Comparison of ENCODE assay signal across 15 mouse cellular contexts in genomic region chr1:61896048-61896447, GRCm38 (mm10).
DNase-seq lines count a peak whose midpoint lies in the region; ATAC-seq lines count a peak whose summit lies in the region.
"Had no signal": no experiment of that assay in that cellular context is flagged by ENCODE, and none has a peak within 500 bp of the region (broad histone marks: within the 10 kb centered on the region; RNA-seq: fewer than 3 reads in every experiment).

No protein-coding gene starts in this region.

- H3K27me3 ChIP-seq in forebrain, embryonic 15.5 days = no peaks in the 10 kb centered on the region
- H3K27me3 ChIP-seq: hindbrain, embryonic 13.5 days; midbrain, embryonic 12.5 days had no signal

- H3K27ac ChIP-seq in forebrain, embryonic 15.5 days (replicated peaks) = no peak overlapping the region
- H3K27ac ChIP-seq: hindbrain, embryonic 13.5 days; left cerebral cortex, adult 2 months; midbrain, embryonic 12.5 days had no signal

- H3K4me2 ChIP-seq in forebrain, embryonic 15.5 days (replicated peaks) = no peak overlapping the region
- H3K4me2 ChIP-seq: hindbrain, embryonic 13.5 days; midbrain, embryonic 12.5 days had no signal

- H3K4me1 ChIP-seq in forebrain, embryonic 15.5 days = peaks cover 4% of the 10 kb centered on the region; the same call in 1 of the 2 replicates
- H3K4me1 ChIP-seq: hindbrain, embryonic 13.5 days; midbrain, embryonic 12.5 days had no signal

- intact Hi-C loops in heart, postnatal 25 days (cut with DNase I) = no loop called here

- 64% methylated on average over 4 of the region's 4 CpGs for WGBS in forebrain, embryonic 15.5 days

- DNase-seq in heart, adult 11 months = peak; percentile 86
- DNase-seq in heart, postnatal 25 days (ENCODE audit: low spot score) = no peak
- peak; percentile 8 for DNase-seq in right cerebral cortex, postnatal 4 days
- DNase-seq in right cerebral cortex, adult 2 months (ENCODE audit: low spot score in 2 of 2) = no peak
- peak; percentile 78 to 84 for DNase-seq in cerebellum, postnatal 36 days
- no peak for DNase-seq in retina, postnatal 1 day
- no peak for DNase-seq in retina, embryonic 14.5 days (ENCODE audit: low spot score)
- DNase-seq: adrenal gland, adult 2 months; kidney, adult 18-20 months; right cerebral cortex, postnatal 25 days had no signal

- no peak overlapping the region for H3K9ac ChIP-seq in forebrain, embryonic 15.5 days (replicated peaks)
- H3K9ac ChIP-seq: hindbrain, embryonic 13.5 days; midbrain, embryonic 12.5 days had no signal

- no peaks in the 10 kb centered on the region for H3K9me3 ChIP-seq in forebrain, embryonic 15.5 days
- H3K9me3 ChIP-seq: hindbrain, embryonic 13.5 days; midbrain, embryonic 12.5 days had no signal

- no peak overlapping the region for H3K4me3 ChIP-seq in forebrain, embryonic 15.5 days
- H3K4me3 ChIP-seq: hindbrain, embryonic 13.5 days; left cerebral cortex, adult 2 months; midbrain, embryonic 12.5 days had no signal

- H3K36me3 ChIP-seq in forebrain, embryonic 15.5 days = no peaks in the 10 kb centered on the region
- H3K36me3 ChIP-seq: hindbrain, embryonic 13.5 days; midbrain, embryonic 12.5 days had no signal

- no peak for ATAC-seq in forebrain, embryonic 15.5 days (replicated peaks)
- ATAC-seq: lung, postnatal 0 days had no signal

Comparison
In these comparisons a context has a peak if more than half of its experiments do, and no peak if none do; other contexts are left out.
1. DNase-seq: peak in heart, adult 11 months (single experiment), right cerebral cortex, postnatal 4 days (single experiment) and cerebellum, postnatal 36 days (2 of 2); none in heart, postnatal 25 days (single experiment), right cerebral cortex, adult 2 months (0 of 2), retina, postnatal 1 day (single experiment) and retina, embryonic 14.5 days (single experiment).